Mouse (Mus musculus) embryonic facial prominence, embryonic 13.5 days (tissue): ENCODE measurements around the gene Slc44a2. TPM values are rescaled to one million over a fixed set of nuclear protein-coding genes. Genes with fewer than 3 reads are reported as not detected.
A peak's percentile ranks its signal among the peaks of the same experiment; 100 is the strongest.

ENCODE experiments used
- ATAC-seq: fragments of 200-750 bp; cut with Nextera tagmentation; 2 replicates; pipeline ENCODE4 v1.8.0; 2017; ENCODE audit warnings: low read depth; ENCODE audit not compliant: insufficient number of reproducible peaks, insufficient read depth, low FRiP score, low TSS enrichment
- H3K27ac ChIP-seq: fragments of 300-500 bp; sonication (generic); 2 replicates; pipeline ENCODE4 v1.5.1; 2015; ENCODE audit warnings: moderate library complexity, mild to moderate bottlenecking, inconsistent platforms
- H3K27me3 ChIP-seq: fragments of 300-500 bp; sonication (generic); 2 replicates; pipeline ENCODE4 v1.6.1; 2015; ENCODE audit warnings: mild to moderate bottlenecking, inconsistent platforms
- H3K36me3 ChIP-seq: fragments of 300-500 bp; sonication (generic); 2 replicates; pipeline ENCODE4 v1.6.1; 2015; ENCODE audit warnings: mild to moderate bottlenecking, inconsistent platforms
- H3K4me1 ChIP-seq: fragments of 300-500 bp; sonication (generic); 2 replicates; pipeline ENCODE4 v1.6.1; 2015; ENCODE audit warnings: inconsistent platforms
- H3K4me2 ChIP-seq: fragments of 300-500 bp; sonication (generic); 2 replicates; pipeline ENCODE4 v1.6.1; 2015; ENCODE audit warnings: moderate library complexity, mild to moderate bottlenecking, inconsistent platforms
- H3K4me3 ChIP-seq: fragments of 300-500 bp; sonication (generic); 2 replicates; pipeline ENCODE4 v1.5.1; 2015; ENCODE audit warnings: mild to moderate bottlenecking, inconsistent platforms
- H3K9ac ChIP-seq: fragments of 300-500 bp; sonication (generic); 2 replicates; pipeline ENCODE4 v1.6.1; 2015; ENCODE audit warnings: mild to moderate bottlenecking, inconsistent platforms
- H3K9me3 ChIP-seq: fragments of 300-500 bp; sonication (generic); 2 replicates; pipeline ENCODE4 v1.6.1; 2016; ENCODE audit warnings: inconsistent platforms
- WGBS: fragments of 180-500 bp; shearing (Covaris S2); methylation state at CpG from one replicate; pipeline ENCODE4 v1.1.7; 2015; ENCODE audit warnings: mixed read lengths; 5-methylcytosine and 5-hydroxymethylcytosine counted together
- polyA plus RNA-seq: library from polyadenylated mRNA; unstranded; fragments of >200 nt; fragmentation: Nextera tagmentation; extraction: Ambion mirVana; gene quantifications from 2 replicates; pipeline ENCODE4 v1.2.1, GENCODE M21; 2015

The Slc44a2 gene
- polyA plus RNA-seq, 1 experiment from 2014 or later: 120 TPM

- H3K9ac ChIP-seq: no peak overlapping the region
- ATAC-seq: no peak
- H3K4me3 ChIP-seq: no peak overlapping the region
- H3K4me2 ChIP-seq: no peak overlapping the region
- H3K27ac ChIP-seq: no peak overlapping the region
- peaks cover 14% of the 10 kb centered on the region for H3K36me3 ChIP-seq
- H3K4me1 ChIP-seq: peaks cover 32% of the 10 kb centered on the region
- 81% methylated on average over 4 of the region's 4 CpGs for WGBS
- no peaks in the 10 kb centered on the region for H3K9me3 ChIP-seq
- no peaks in the 10 kb centered on the region for H3K27me3 ChIP-seq
Observed at GRCm38 (mm10) chr9:21335391-21335790, 14.9 kb downstream of the Slc44a2 start.

GRCm38 (mm10) chr9:21336491-21336890 lies 16.0 kb downstream of the Slc44a2 start:
- peaks cover 20% of the 10 kb centered on the region for H3K36me3 ChIP-seq
- H3K27ac ChIP-seq: no peak overlapping the region
- H3K9ac ChIP-seq: no peak overlapping the region
- H3K27me3 ChIP-seq: no peaks in the 10 kb centered on the region
- no peak for ATAC-seq
- H3K4me1 ChIP-seq: peaks cover 32% of the 10 kb centered on the region
- no peaks in the 10 kb centered on the region for H3K9me3 ChIP-seq
- no peak overlapping the region for H3K4me2 ChIP-seq
- WGBS: 87% methylated on average over 8 of the region's 8 CpGs
- H3K4me3 ChIP-seq: no peak overlapping the region

- H3K9ac ChIP-seq: peak overlapping the region; percentile 61
- no peak for ATAC-seq
- no peaks in the 10 kb centered on the region for H3K27me3 ChIP-seq
- H3K4me2 ChIP-seq: peak overlapping the region; percentile 43
- peak overlapping the region; percentile 69 for H3K27ac ChIP-seq
- WGBS: 20% methylated on average over 16 of the region's 20 CpGs
- peak overlapping the region; percentile 40 for H3K4me3 ChIP-seq
- H3K9me3 ChIP-seq: no peaks in the 10 kb centered on the region
- H3K4me1 ChIP-seq: peaks cover 22% of the 10 kb centered on the region
- peaks cover 32% of the 10 kb centered on the region for H3K36me3 ChIP-seq
Observed at GRCm38 (mm10) chr9:21337652-21338051, 17.2 kb downstream of the Slc44a2 start.

DNA sequence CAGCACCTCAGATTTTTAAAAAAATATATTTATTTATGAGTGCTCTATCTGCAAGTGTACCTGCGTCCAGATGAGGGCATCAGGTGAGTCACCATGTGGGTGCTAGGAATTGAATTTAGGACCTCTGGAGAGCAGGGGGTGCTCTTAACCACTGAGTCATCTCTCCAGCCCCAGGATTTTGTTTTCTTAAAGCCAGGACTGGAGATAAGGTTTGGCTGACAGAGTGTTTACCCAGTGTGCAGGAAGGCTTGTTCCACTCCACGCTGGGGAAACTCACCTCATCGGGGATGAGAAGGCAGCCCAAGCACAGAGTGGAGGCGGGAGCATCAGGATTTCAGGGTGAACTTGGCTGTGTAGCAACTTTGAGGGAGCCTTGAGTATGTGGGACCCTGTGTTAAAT lies 19.9 kb downstream of the Slc44a2 start:
- Histone ChIP-seq H3K4me3 (no peak overlapping the region), H3K27ac (no peak overlapping the region), H3K9ac (no peak overlapping the region), H3K4me2 (no peak overlapping the region), H3K9me3 (no peaks in the 10 kb centered on the region), H3K4me1 (peaks cover 14% of the 10 kb centered on the region), H3K36me3 (peaks cover 51% of the 10 kb centered on the region), H3K27me3 (no peaks in the 10 kb centered on the region)
- no peak for ATAC-seq
- 86% methylated on average over 4 of the region's 4 CpGs for WGBS

GRCm38 (mm10) chr9:21346627-21347365 lies 26.3 kb downstream of the Slc44a2 start:
- Histone ChIP-seq H3K27ac (no peak overlapping the region), H3K27me3 (no peaks in the 10 kb centered on the region), H3K9me3 (no peaks in the 10 kb centered on the region), H3K9ac (no peak overlapping the region), H3K36me3 (peaks cover 86% of the 10 kb centered on the region), H3K4me3 (no peak overlapping the region), H3K4me2 (no peak overlapping the region), H3K4me1 (no peaks in the 10 kb centered on the region)
- 74% methylated on average over 16 of the region's 16 CpGs for WGBS
- no peak for ATAC-seq

- Histone ChIP-seq H3K4me1 (peaks cover 13% of the 10 kb centered on the region), H3K27me3 (no peaks in the 10 kb centered on the region), H3K4me3 (no peak overlapping the region), H3K4me2 (no peak overlapping the region), H3K27ac (no peak overlapping the region), H3K9ac (no peak overlapping the region), H3K9me3 (no peaks in the 10 kb centered on the region), H3K36me3 (peaks cover 84% of the 10 kb centered on the region)
- no peak for ATAC-seq
- 84% methylated on average over 3 of the region's 3 CpGs for WGBS
Observed at GRCm38 (mm10) chr9:21348152-21348551, 27.7 kb downstream of the Slc44a2 start.

DNA sequence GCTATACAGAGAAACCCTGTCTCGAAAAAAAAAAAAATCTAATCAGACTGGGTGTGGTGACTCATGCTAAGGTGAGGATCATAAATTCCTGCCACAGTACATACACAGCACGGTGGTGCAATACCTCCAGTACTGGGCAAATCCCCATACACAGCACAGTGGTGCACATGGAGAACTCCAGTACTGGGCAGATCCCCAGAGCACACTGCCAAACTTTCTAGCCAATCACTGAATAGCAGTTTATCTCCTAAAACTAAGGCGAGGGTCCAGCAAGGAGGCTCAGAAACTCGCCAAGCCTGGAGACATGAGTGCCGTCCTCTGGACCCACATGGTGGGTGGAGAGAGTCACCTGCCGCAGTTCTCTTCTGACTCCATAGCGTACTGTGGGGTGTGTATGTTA lies 30.7 kb downstream of the Slc44a2 start:
- no peaks in the 10 kb centered on the region for H3K27me3 ChIP-seq
- H3K9ac ChIP-seq: no peak overlapping the region
- no peaks in the 10 kb centered on the region for H3K9me3 ChIP-seq
- no peak for ATAC-seq
- H3K4me3 ChIP-seq: no peak overlapping the region
- 90% methylated on average over 7 of the region's 7 CpGs for whole genome bisulfite sequencing
- no peak overlapping the region for H3K4me2 ChIP-seq
- no peak overlapping the region for H3K27ac ChIP-seq
- H3K4me1 ChIP-seq: peaks cover 24% of the 10 kb centered on the region
- peaks cover 89% of the 10 kb centered on the region for H3K36me3 ChIP-seq

DNA sequence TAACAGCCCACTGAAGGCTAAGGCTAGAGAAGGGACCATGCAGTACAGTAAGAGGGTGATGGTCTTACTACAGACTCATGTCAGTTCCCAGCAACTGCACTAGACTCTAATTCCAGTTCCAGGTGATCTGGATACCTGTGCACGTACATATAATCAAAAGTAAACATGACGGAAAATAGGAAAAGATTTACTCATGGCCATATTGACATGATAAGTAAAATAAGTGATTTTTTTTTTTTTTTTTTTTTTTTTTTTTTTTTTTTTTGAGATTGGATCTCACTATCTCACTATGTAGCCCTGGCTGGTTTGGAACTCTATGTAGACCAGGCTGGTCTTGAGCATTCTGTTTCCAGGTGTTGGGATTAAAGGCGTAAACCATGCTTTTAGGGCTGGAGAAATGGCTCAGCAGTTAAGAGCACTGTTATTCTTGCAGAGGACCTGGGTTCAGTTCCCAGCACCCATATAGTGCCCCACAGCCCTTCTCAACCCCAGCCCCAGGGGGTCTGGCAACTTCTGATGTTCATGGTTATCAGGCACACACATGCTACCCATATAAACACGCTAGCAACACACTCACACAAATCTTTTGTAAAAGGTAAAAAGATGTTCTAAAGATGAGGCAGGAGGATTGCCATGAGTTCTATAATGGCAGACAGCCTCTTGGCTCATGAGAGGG lies 31.3 kb downstream of the Slc44a2 start:
- WGBS: 91% methylated on average over 4 of the region's 4 CpGs
- 0 out of 2 replicates have a peak overlapping the region, but pooled peaks have one; percentile 59 for H3K9ac ChIP-seq

GRCm38 (mm10) chr9:21352463-21353372 lies 32.2 kb downstream of the Slc44a2 start:
- H3K9ac ChIP-seq: peak overlapping the region; percentile 59
- H3K4me3 ChIP-seq: no peak overlapping the region
- H3K4me1 ChIP-seq: peaks cover 24% of the 10 kb centered on the region
- peaks cover 75% of the 10 kb centered on the region for H3K36me3 ChIP-seq
- WGBS: 21% methylated on average over 20 of the region's 20 CpGs
- no peaks in the 10 kb centered on the region for H3K27me3 ChIP-seq
- peak overlapping the region; percentile 88 for H3K27ac ChIP-seq
- ATAC-seq: peak; percentile 29; the same call in 1 of the 2 replicates
- H3K4me2 ChIP-seq: peak overlapping the region; percentile 28
- H3K9me3 ChIP-seq: no peaks in the 10 kb centered on the region

More for the DNA sequence above, 31.3 kb downstream of the Slc44a2 start:
- no peak for ATAC-seq
- Histone ChIP-seq H3K4me3 (no peak overlapping the region), H3K9me3 (no peaks in the 10 kb centered on the region), H3K36me3 (peaks cover 84% of the 10 kb centered on the region), H3K4me2 (peak overlapping the region; percentile 28; the same call in 1 of the 2 replicates), H3K27me3 (no peaks in the 10 kb centered on the region), H3K27ac (peak overlapping the region; percentile 88), H3K4me1 (peaks cover 24% of the 10 kb centered on the region)

DNA sequence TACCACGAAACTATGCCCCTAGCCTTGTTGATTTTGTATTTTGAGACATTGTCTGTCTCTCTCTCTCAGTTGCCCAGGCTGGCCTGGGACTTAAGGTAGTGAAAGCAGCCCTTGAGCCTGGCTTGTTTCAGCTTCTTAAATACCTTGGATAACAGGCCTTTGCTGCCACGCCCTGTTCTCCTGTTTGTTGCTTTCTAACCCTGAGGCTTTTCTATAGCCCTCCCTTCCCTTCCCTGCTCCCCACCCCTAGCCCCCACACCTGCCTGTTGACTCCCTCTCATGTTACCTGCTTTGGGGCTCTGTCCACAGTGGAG lies 32.8 kb downstream of the Slc44a2 start:
- Histone ChIP-seq H3K9ac (peak overlapping the region; percentile 59; the same call in 1 of the 2 replicates), H3K27ac (peak overlapping the region; percentile 88), H3K27me3 (no peaks in the 10 kb centered on the region), H3K9me3 (no peaks in the 10 kb centered on the region), H3K4me1 (peaks cover 24% of the 10 kb centered on the region), H3K4me3 (no peak overlapping the region), H3K36me3 (peaks cover 69% of the 10 kb centered on the region), H3K4me2 (peak overlapping the region; percentile 28; the same call in 1 of the 2 replicates)
- WGBS: 32% methylated on average over 2 of the region's 2 CpGs
- 0 out of 2 replicates have a peak, but pooled peaks have one; percentile 24 for ATAC-seq

DNA sequence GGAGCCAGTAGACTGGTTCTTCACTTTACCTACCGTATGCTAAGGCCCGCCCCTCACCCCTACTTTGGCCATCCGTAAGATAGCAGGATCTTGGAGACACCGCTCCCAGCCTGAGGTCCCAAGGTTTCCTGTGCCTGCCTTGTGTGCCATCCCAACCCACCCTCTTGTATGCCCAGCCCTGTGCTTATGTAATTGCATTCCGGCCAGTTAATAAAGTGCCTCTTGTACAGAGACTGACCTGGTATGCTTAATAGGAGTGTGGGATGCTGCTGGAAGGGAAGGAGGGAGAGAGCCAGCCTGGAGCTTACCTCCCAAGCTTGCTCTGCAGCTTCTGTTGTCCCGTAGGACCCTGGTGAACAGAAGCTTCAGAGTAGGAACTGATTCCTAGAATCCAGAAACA lies 34.3 kb downstream of the Slc44a2 start:
- Histone ChIP-seq H3K27me3 (no peaks in the 10 kb centered on the region), H3K4me2 (no peak overlapping the region), H3K4me3 (no peak overlapping the region), H3K36me3 (peaks cover 56% of the 10 kb centered on the region), H3K27ac (peak overlapping the region; percentile 63), H3K4me1 (peaks cover 24% of the 10 kb centered on the region), H3K9me3 (no peaks in the 10 kb centered on the region), H3K9ac (no peak overlapping the region)
- 84% methylated on average over 6 of the region's 6 CpGs for WGBS
- ATAC-seq: no peak
